Mouse (Mus musculus): ENCODE data around the gene Krtap10-10. TPM values are rescaled to one million over a fixed set of nuclear protein-coding genes. Genes with fewer than 3 reads are reported as not detected.
A peak's percentile ranks its signal among the peaks of the same experiment; 100 is the strongest.

Krtap10-10 gene
- polyA plus RNA-seq, 1 experiment from 2014 or later: not detected

- WGBS: 22% methylated on average over 2 of the region's 2 CpGs
- no peaks in the 10 kb centered on the region for H3K9me3 ChIP-seq (replicated peaks; ENCODE audit: control insufficient read depth, low read length)
- H3K27ac ChIP-seq (replicated peaks; ENCODE audit: low read depth, low read length): no peak overlapping the region
- no peaks in the 10 kb centered on the region for H3K36me3 ChIP-seq (replicated peaks; ENCODE audit: control insufficient read depth, insufficient read depth, low read depth, low read length)
- no peaks in the 10 kb centered on the region for H3K27me3 ChIP-seq (ENCODE audit: control insufficient read depth, insufficient read depth, low read length)
- no peak overlapping the region for H3K9ac ChIP-seq (replicated peaks; ENCODE audit: low read length)
- no peaks in the 10 kb centered on the region for H3K4me1 ChIP-seq (ENCODE audit: control insufficient read depth, insufficient read depth, low read length)
- H3K4me3 ChIP-seq (ENCODE audit: low read depth, low read length): no peak overlapping the region
- no peak for DNase-seq (ENCODE audit: low spot score)
- H3K4me2 ChIP-seq (ENCODE audit: low read depth, low read length): no peak overlapping the region
- ATAC-seq (replicated peaks; ENCODE audit: insufficient number of reproducible peaks, low FRiP score, low TSS enrichment, low read depth): no peak
These were observed 11.2 kb downstream of the Krtap10-10 start for GRCm38 (mm10) chr10:77846961-77847360.

- no peaks in the 10 kb centered on the region for H3K9me3 ChIP-seq (replicated peaks; ENCODE audit: control insufficient read depth, low read length)
- H3K36me3 ChIP-seq (replicated peaks; ENCODE audit: control insufficient read depth, insufficient read depth, low read depth, low read length): no peaks in the 10 kb centered on the region
- no peaks in the 10 kb centered on the region for H3K4me1 ChIP-seq (ENCODE audit: control insufficient read depth, insufficient read depth, low read length)
- H3K9ac ChIP-seq (replicated peaks; ENCODE audit: low read length): no peak overlapping the region
- H3K27me3 ChIP-seq (ENCODE audit: control insufficient read depth, insufficient read depth, low read length): no peaks in the 10 kb centered on the region
- DNase-seq (ENCODE audit: low spot score) (no peak), ATAC-seq (replicated peaks; ENCODE audit: insufficient number of reproducible peaks, low FRiP score, low TSS enrichment, low read depth) (no peak)
- H3K4me2 ChIP-seq (ENCODE audit: low read depth, low read length): no peak overlapping the region
- WGBS: 83% methylated on average over 2 of the region's 2 CpGs
- H3K27ac ChIP-seq (replicated peaks; ENCODE audit: low read depth, low read length): no peak overlapping the region
- no peak overlapping the region for H3K4me3 ChIP-seq (ENCODE audit: low read depth, low read length)
These were observed 11.8 kb downstream of the Krtap10-10 start for GRCm38 (mm10) chr10:77847538-77847937.

GRCm38 (mm10) chr10:77852559-77852958 is 16.8 kb downstream of the Krtap10-10 start, which contains the start of gene Gm10318:
Gm10318 (plus strand) TSS chr10:77852859.
- H3K36me3 ChIP-seq (replicated peaks; ENCODE audit: control insufficient read depth, insufficient read depth, low read depth, low read length): no peaks in the 10 kb centered on the region
- DNase-seq (ENCODE audit: low spot score) (no peak), ATAC-seq (replicated peaks; ENCODE audit: insufficient number of reproducible peaks, low FRiP score, low TSS enrichment, low read depth) (no peak)
- no peak within 1 kb of the TSS for H3K4me3 ChIP-seq (ENCODE audit: low read depth, low read length)
- no peak within 1 kb of the TSS for H3K27ac ChIP-seq (replicated peaks; ENCODE audit: low read depth, low read length)
- no peaks in the 10 kb centered on the region for H3K4me1 ChIP-seq (ENCODE audit: control insufficient read depth, insufficient read depth, low read length)
- H3K27me3 ChIP-seq (ENCODE audit: control insufficient read depth, insufficient read depth, low read length): no peaks in the 10 kb centered on the region
- no peaks in the 10 kb centered on the region for H3K9me3 ChIP-seq (replicated peaks; ENCODE audit: control insufficient read depth, low read length)
- H3K9ac ChIP-seq (replicated peaks; ENCODE audit: low read length): no peak within 1 kb of the TSS
- no peak within 1 kb of the TSS for H3K4me2 ChIP-seq (ENCODE audit: low read depth, low read length)
- WGBS: 67% methylated on average over 9 of the region's 9 CpGs

GRCm38 (mm10) chr10:77861675-77862074 is 25.9 kb downstream of the Krtap10-10 start, which contains the start of gene Gm3285:
Gm3285 (plus strand) TSS chr10:77861975.
- no peak for DNase-seq (ENCODE audit: low spot score)
- ATAC-seq (replicated peaks; ENCODE audit: insufficient number of reproducible peaks, low FRiP score, low TSS enrichment, low read depth): no peak

GRCm38 (mm10) chr10:77864067-77864761 is 28.5 kb downstream of the Krtap10-10 start:
- DNase-seq (ENCODE audit: low spot score): peak; percentile 61
- no peaks in the 10 kb centered on the region for H3K36me3 ChIP-seq (replicated peaks; ENCODE audit: control insufficient read depth, insufficient read depth, low read depth, low read length)
- H3K27ac ChIP-seq (replicated peaks; ENCODE audit: low read depth, low read length): no peak overlapping the region
- H3K27me3 ChIP-seq (ENCODE audit: control insufficient read depth, insufficient read depth, low read length): no peaks in the 10 kb centered on the region
- H3K4me3 ChIP-seq (ENCODE audit: low read depth, low read length): peak overlapping the region; percentile 5; the same call in 1 of the 2 replicates
- peak overlapping the region; percentile 21; the same call in 1 of the 2 replicates for H3K4me2 ChIP-seq (ENCODE audit: low read depth, low read length)
- H3K9me3 ChIP-seq (replicated peaks; ENCODE audit: control insufficient read depth, low read length): no peaks in the 10 kb centered on the region
- no peak overlapping the region for H3K9ac ChIP-seq (replicated peaks; ENCODE audit: low read length)
- WGBS: 37% methylated on average over 14 of the region's 14 CpGs
- H3K4me1 ChIP-seq (ENCODE audit: control insufficient read depth, insufficient read depth, low read length): no peaks in the 10 kb centered on the region
- ATAC-seq (replicated peaks; ENCODE audit: insufficient number of reproducible peaks, low FRiP score, low TSS enrichment, low read depth): peak; percentile 71

More at GRCm38 (mm10) chr10:77861675-77862074, 25.9 kb downstream of the Krtap10-10 start, which contains the start of gene Gm3285:
- H3K4me2 ChIP-seq (ENCODE audit: low read depth, low read length): no peak within 1 kb of the TSS
- WGBS: 49% methylated on average over 7 of the region's 7 CpGs
- H3K9ac ChIP-seq (replicated peaks; ENCODE audit: low read length): no peak within 1 kb of the TSS
- no peak within 1 kb of the TSS for H3K4me3 ChIP-seq (ENCODE audit: low read depth, low read length)
- no peaks in the 10 kb centered on the region for H3K9me3 ChIP-seq (replicated peaks; ENCODE audit: control insufficient read depth, low read length)
- H3K4me1 ChIP-seq (ENCODE audit: control insufficient read depth, insufficient read depth, low read length): no peaks in the 10 kb centered on the region
- no peaks in the 10 kb centered on the region for H3K27me3 ChIP-seq (ENCODE audit: control insufficient read depth, insufficient read depth, low read length)
- no peak within 1 kb of the TSS for H3K27ac ChIP-seq (replicated peaks; ENCODE audit: low read depth, low read length)
- no peaks in the 10 kb centered on the region for H3K36me3 ChIP-seq (replicated peaks; ENCODE audit: control insufficient read depth, insufficient read depth, low read depth, low read length)

- 48% methylated on average over 11 of the region's 11 CpGs for WGBS
- no peak for DNase-seq (ENCODE audit: low spot score)
- no peak overlapping the region for H3K27ac ChIP-seq (replicated peaks; ENCODE audit: low read depth, low read length)
These were observed 29.0 kb downstream of the Krtap10-10 start for GRCm38 (mm10) chr10:77864762-77865143.

GRCm38 (mm10) chr10:77867546-77867945 is 31.8 kb downstream of the Krtap10-10 start:
- Histone ChIP-seq H3K4me1 (ENCODE audit: control insufficient read depth, insufficient read depth, low read length) (no peaks in the 10 kb centered on the region), H3K27me3 (ENCODE audit: control insufficient read depth, insufficient read depth, low read length) (no peaks in the 10 kb centered on the region), H3K9me3 (replicated peaks; ENCODE audit: control insufficient read depth, low read length) (no peaks in the 10 kb centered on the region), H3K27ac (replicated peaks; ENCODE audit: low read depth, low read length) (no peak overlapping the region), H3K9ac (replicated peaks; ENCODE audit: low read length) (no peak overlapping the region), H3K4me2 (ENCODE audit: low read depth, low read length) (no peak overlapping the region), H3K4me3 (ENCODE audit: low read depth, low read length) (no peak overlapping the region), H3K36me3 (replicated peaks; ENCODE audit: control insufficient read depth, insufficient read depth, low read depth, low read length) (no peaks in the 10 kb centered on the region)
- WGBS: 17% methylated on average over 1 of the region's 1 CpGs
- ATAC-seq (replicated peaks; ENCODE audit: insufficient number of reproducible peaks, low FRiP score, low TSS enrichment, low read depth) (no peak), DNase-seq (ENCODE audit: low spot score) (peak; percentile 36)

More at GRCm38 (mm10) chr10:77864762-77865143, 29.0 kb downstream of the Krtap10-10 start:
- H3K4me1 ChIP-seq (ENCODE audit: control insufficient read depth, insufficient read depth, low read length): no peaks in the 10 kb centered on the region
- H3K36me3 ChIP-seq (replicated peaks; ENCODE audit: control insufficient read depth, insufficient read depth, low read depth, low read length): no peaks in the 10 kb centered on the region
- ATAC-seq (replicated peaks; ENCODE audit: insufficient number of reproducible peaks, low FRiP score, low TSS enrichment, low read depth): no peak; the same call in 1 of the 2 replicates
- no peak overlapping the region for H3K9ac ChIP-seq (replicated peaks; ENCODE audit: low read length)
- H3K9me3 ChIP-seq (replicated peaks; ENCODE audit: control insufficient read depth, low read length): no peaks in the 10 kb centered on the region
- no peaks in the 10 kb centered on the region for H3K27me3 ChIP-seq (ENCODE audit: control insufficient read depth, insufficient read depth, low read length)
- H3K4me3 ChIP-seq (ENCODE audit: low read depth, low read length): peak overlapping the region; percentile 5; the same call in 1 of the 2 replicates
- peak overlapping the region; percentile 21; the same call in 1 of the 2 replicates for H3K4me2 ChIP-seq (ENCODE audit: low read depth, low read length)

- H3K27ac ChIP-seq (replicated peaks; ENCODE audit: low read depth, low read length): no peak overlapping the region
- DNase-seq (ENCODE audit: low spot score): no peak
- no peak overlapping the region for H3K4me2 ChIP-seq (ENCODE audit: low read depth, low read length)
- no peaks in the 10 kb centered on the region for H3K9me3 ChIP-seq (replicated peaks; ENCODE audit: control insufficient read depth, low read length)
- no peak overlapping the region for H3K4me3 ChIP-seq (ENCODE audit: low read depth, low read length)
- H3K36me3 ChIP-seq (replicated peaks; ENCODE audit: control insufficient read depth, insufficient read depth, low read depth, low read length): no peaks in the 10 kb centered on the region
- H3K27me3 ChIP-seq (ENCODE audit: control insufficient read depth, insufficient read depth, low read length): no peaks in the 10 kb centered on the region
- WGBS: 80% methylated on average over 7 of the region's 7 CpGs
- H3K4me1 ChIP-seq (ENCODE audit: control insufficient read depth, insufficient read depth, low read length): no peaks in the 10 kb centered on the region
- H3K9ac ChIP-seq (replicated peaks; ENCODE audit: low read length): no peak overlapping the region
- no peak for ATAC-seq (replicated peaks; ENCODE audit: insufficient number of reproducible peaks, low FRiP score, low TSS enrichment, low read depth)
These were observed 33.9 kb downstream of the Krtap10-10 start for GRCm38 (mm10) chr10:77869651-77870050.

All from embryonic facial prominence, embryonic 11.5 days (tissue).